Mouse (Mus musculus): ENCODE measurements around the gene Slc6a16. TPM values are rescaled to one million over a fixed set of nuclear protein-coding genes. Genes with fewer than 3 reads are reported as not detected.

Gene Slc6a16
- total and polyA plus RNA-seq, 2 experiments from 2014 or later: 0.16 to 2.3 TPM

GRCm38 (mm10) chr7:45272786-45273412 lies 32.0 kb downstream of the Slc6a16 start:
- Histone ChIP-seq H3K4me2 (ENCODE audit: low read depth, low read length, poor library complexity, severe bottlenecking) (no peak overlapping the region), H3K4me3 (ENCODE audit: low read depth, low read length) (no peak overlapping the region), H3K9ac (replicated peaks; ENCODE audit: low read length, poor library complexity, severe bottlenecking) (no peak overlapping the region), H3K4me1 (ENCODE audit: insufficient read depth, low read length) (peaks cover 2% of the 10 kb centered on the region; the same call in 1 of the 2 replicates), H3K27me3 (ENCODE audit: insufficient read depth, low read length) (0 out of 2 replicates have a peak, but pooled peaks cover 7% of the 10 kb centered on the region), H3K36me3 (ENCODE audit: insufficient read depth, low read length) (no peaks in the 10 kb centered on the region), H3K27ac (ENCODE audit: low read depth, low read length) (no peak overlapping the region), H3K9me3 (ENCODE audit: low read length) (no peaks in the 10 kb centered on the region)
- TF ChIP-seq CTCF (IDR thresholded peaks at IDR 0.05): no peak
- WGBS: 67% methylated on average over 10 of the region's 10 CpGs
- ATAC-seq (ENCODE audit: low FRiP score) (no peak), DNase-seq (ENCODE audit: low spot score) (no peak)

GRCm38 (mm10) chr7:45273672-45274071 lies 32.8 kb downstream of the Slc6a16 start:
- H3K27me3 ChIP-seq (ENCODE audit: insufficient read depth, low read length): 0 out of 2 replicates have a peak, but pooled peaks cover 7% of the 10 kb centered on the region
- H3K4me2 ChIP-seq (ENCODE audit: low read depth, low read length, poor library complexity, severe bottlenecking): no peak overlapping the region
- H3K27ac ChIP-seq (ENCODE audit: low read depth, low read length): no peak overlapping the region
- H3K4me3 ChIP-seq (ENCODE audit: low read depth, low read length): no peak overlapping the region
- no peaks in the 10 kb centered on the region for H3K9me3 ChIP-seq (ENCODE audit: low read length)
- H3K36me3 ChIP-seq (ENCODE audit: insufficient read depth, low read length): no peaks in the 10 kb centered on the region
- no peak for ATAC-seq (ENCODE audit: low FRiP score)
- TF ChIP-seq CTCF (IDR thresholded peaks at IDR 0.05): no peak
- no peak for DNase-seq (ENCODE audit: low spot score)
- WGBS: 87% methylated on average over 8 of the region's 8 CpGs
- no peak overlapping the region for H3K9ac ChIP-seq (replicated peaks; ENCODE audit: low read length, poor library complexity, severe bottlenecking)
- H3K4me1 ChIP-seq (ENCODE audit: insufficient read depth, low read length): no peaks in the 10 kb centered on the region

- Histone ChIP-seq H3K4me3 (ENCODE audit: low read depth, low read length) (peak within 1 kb of the TSS; percentile 25), H3K4me1 (ENCODE audit: insufficient read depth, low read length) (no peaks in the 10 kb centered on the region), H3K9me3 (ENCODE audit: low read length) (no peaks in the 10 kb centered on the region), H3K36me3 (ENCODE audit: insufficient read depth, low read length) (no peaks in the 10 kb centered on the region), H3K27me3 (ENCODE audit: insufficient read depth, low read length) (0 out of 2 replicates have a peak, but pooled peaks cover 7% of the 10 kb centered on the region), H3K4me2 (ENCODE audit: low read depth, low read length, poor library complexity, severe bottlenecking) (peak within 1 kb of the TSS; percentile 44), H3K27ac (ENCODE audit: low read depth, low read length) (no peak within 1 kb of the TSS), H3K9ac (replicated peaks; ENCODE audit: low read length, poor library complexity, severe bottlenecking) (0 out of 2 replicates have a peak within 1 kb of the TSS, but pooled peaks have one; percentile 8)
- peak; percentile 64 for TF ChIP-seq CTCF (IDR thresholded peaks at IDR 0.05)
- 8% methylated on average over 44 of the region's 44 CpGs for WGBS
- DNase-seq (ENCODE audit: low spot score) (no peak), ATAC-seq (ENCODE audit: low FRiP score) (no peak)
Observed at GRCm38 (mm10) chr7:45277136-45277760, 36.4 kb downstream of the Slc6a16 start, which contains the start of gene Slc6a21. Slc6a21 (plus strand) TSS chr7:45277513.

- ATAC-seq (ENCODE audit: low FRiP score): no peak
- Histone ChIP-seq H3K4me2 (ENCODE audit: low read depth, low read length, poor library complexity, severe bottlenecking) (no peak overlapping the region), H3K27ac (ENCODE audit: low read depth, low read length) (no peak overlapping the region), H3K4me1 (ENCODE audit: insufficient read depth, low read length) (no peaks in the 10 kb centered on the region), H3K9me3 (ENCODE audit: low read length) (no peaks in the 10 kb centered on the region), H3K9ac (replicated peaks; ENCODE audit: low read length, poor library complexity, severe bottlenecking) (no peak overlapping the region), H3K4me3 (ENCODE audit: low read depth, low read length) (no peak overlapping the region), H3K36me3 (ENCODE audit: insufficient read depth, low read length) (no peaks in the 10 kb centered on the region), H3K27me3 (ENCODE audit: insufficient read depth, low read length) (no peaks in the 10 kb centered on the region)
- DNase-seq (ENCODE audit: low spot score): no peak
- WGBS: 92% methylated on average over 13 of the region's 13 CpGs
- no peak for TF ChIP-seq CTCF (IDR thresholded peaks at IDR 0.05)
Observed at GRCm38 (mm10) chr7:45286486-45286885, 45.6 kb downstream of the Slc6a16 start.

- Histone ChIP-seq H3K27me3 (ENCODE audit: insufficient read depth, low read length) (no peaks in the 10 kb centered on the region), H3K36me3 (ENCODE audit: insufficient read depth, low read length) (no peaks in the 10 kb centered on the region), H3K9ac (replicated peaks; ENCODE audit: low read length, poor library complexity, severe bottlenecking) (no peak overlapping the region), H3K9me3 (ENCODE audit: low read length) (no peaks in the 10 kb centered on the region), H3K4me3 (ENCODE audit: low read depth, low read length) (no peak overlapping the region), H3K4me1 (ENCODE audit: insufficient read depth, low read length) (peaks cover 4% of the 10 kb centered on the region; the same call in 1 of the 2 replicates), H3K4me2 (ENCODE audit: low read depth, low read length, poor library complexity, severe bottlenecking) (no peak overlapping the region), H3K27ac (ENCODE audit: low read depth, low read length) (no peak overlapping the region)
- DNase-seq (ENCODE audit: low spot score): no peak
- no peak for TF ChIP-seq CTCF (IDR thresholded peaks at IDR 0.05)
- ATAC-seq (ENCODE audit: low FRiP score): no peak
- WGBS: 91% methylated on average over 1 of the region's 1 CpGs
Observed at GRCm38 (mm10) chr7:45296626-45297025, 55.7 kb downstream of the Slc6a16 start.

GRCm38 (mm10) chr7:45297563-45297962 lies 56.7 kb downstream of the Slc6a16 start:
- no peaks in the 10 kb centered on the region for H3K27me3 ChIP-seq (ENCODE audit: insufficient read depth, low read length)
- H3K4me2 ChIP-seq (ENCODE audit: low read depth, low read length, poor library complexity, severe bottlenecking): no peak overlapping the region
- H3K36me3 ChIP-seq (ENCODE audit: insufficient read depth, low read length): no peaks in the 10 kb centered on the region
- no peaks in the 10 kb centered on the region for H3K9me3 ChIP-seq (ENCODE audit: low read length)
- no peak for TF ChIP-seq CTCF (IDR thresholded peaks at IDR 0.05)
- H3K9ac ChIP-seq (replicated peaks; ENCODE audit: low read length, poor library complexity, severe bottlenecking): no peak overlapping the region
- ATAC-seq (ENCODE audit: low FRiP score) (no peak), DNase-seq (ENCODE audit: low spot score) (no peak)
- H3K4me1 ChIP-seq (ENCODE audit: insufficient read depth, low read length): peaks cover 4% of the 10 kb centered on the region; the same call in 1 of the 2 replicates
- WGBS: 71% methylated on average over 3 of the region's 3 CpGs
- no peak overlapping the region for H3K27ac ChIP-seq (ENCODE audit: low read depth, low read length)
- no peak overlapping the region for H3K4me3 ChIP-seq (ENCODE audit: low read depth, low read length)
